Mouse (Mus musculus) embryonic fibroblast, embryonic 13.5 days (primary cell): ENCODE measurements around the gene Gm20538.

ENCODE experiments used
- CTCF ChIP-seq: IDR thresholded peaks from 2 replicates; pipeline ENCODE4 v1.5.1; 2011; ENCODE audit warnings: mild to moderate bottlenecking, control low read depth, low read length, moderate library complexity, borderline replicate concordance; ENCODE audit not compliant: insufficient read depth
- POLR2A ChIP-seq: IDR thresholded peaks from 2 replicates; pipeline ENCODE4 v1.6.1; 2011; ENCODE audit warnings: low read depth, mild to moderate bottlenecking, control low read depth, low read length, moderate library complexity

- TF ChIP-seq CTCF (no peak), POLR2A (no peak)
These were observed 33.5 kb downstream of the Gm20538 start for GRCm38 (mm10) chr19:44519152-44519551.
